Mouse (Mus musculus) bone marrow, adult 2 months (tissue): ENCODE data around the gene Ush1g.

Experiments used
- CTCF ChIP-seq: fragments of 200-500 bp; IDR thresholded peaks from 2 replicates; pipeline ENCODE4 v1.5.1; 2011; ENCODE audit warnings: low read length, control low read depth; ENCODE audit not compliant: control insufficient read depth, insufficient read depth
- POLR2A ChIP-seq: fragments of 200-500 bp; IDR thresholded peaks from 2 replicates; pipeline ENCODE4 v1.6.1; 2011; ENCODE audit warnings: low read depth, mild to moderate bottlenecking, control low read depth, low read length, borderline replicate concordance; ENCODE audit not compliant: control insufficient read depth

GRCm38 (mm10) chr11:115359293-115359692 is 37.5 kb upstream of the Ush1g start:
- TF ChIP-seq CTCF (no peak), POLR2A (no peak)
